7 mouse cellular contexts compared by ENCODE assay signal in genomic region chr10:125388876-125389786, GRCm38 (mm10). TPM values are rescaled to one million over a fixed set of nuclear protein-coding genes. Genes with fewer than 3 reads are reported as not detected.
DNase-seq lines count a peak whose midpoint lies in the region; ATAC-seq and TF ChIP-seq lines count a peak whose summit lies in the region.

Slc16a7 (minus strand) TSS chr10:125389465.

- WGBS in embryonic facial prominence, embryonic 12.5 days: 1% methylated on average over 61 of the region's 67 CpGs
- whole genome bisulfite sequencing in heart, embryonic 13.5 days: under 1% methylated on average over 65 of the region's 67 CpGs
- WGBS in kidney, postnatal 0 days: under 1% methylated on average over 67 of the region's 67 CpGs
- WGBS in liver, adult 2 months: 2% methylated on average over 60 of the region's 67 CpGs

- no peaks in the 10 kb centered on the region for H3K9me3 ChIP-seq in embryonic facial prominence, embryonic 12.5 days
- H3K9me3 ChIP-seq in heart, embryonic 13.5 days: no peaks in the 10 kb centered on the region
- H3K9me3 ChIP-seq in kidney, postnatal 0 days (replicated peaks; ENCODE audit: low read length): no peaks in the 10 kb centered on the region

- H3K9ac ChIP-seq in embryonic facial prominence, embryonic 12.5 days: peak within 1 kb of the TSS; percentile 59
- H3K9ac ChIP-seq in heart, embryonic 13.5 days: peak within 1 kb of the TSS; percentile 87
- peak within 1 kb of the TSS; percentile 63 for H3K9ac ChIP-seq in kidney, postnatal 0 days (ENCODE audit: low read depth, low read length)
- H3K9ac ChIP-seq in liver, adult 2 months (ENCODE audit: low read depth, low read length): peak within 1 kb of the TSS; percentile 80

- peak; percentile 86 for ATAC-seq in embryonic facial prominence, embryonic 12.5 days (ENCODE audit: insufficient number of reproducible peaks, insufficient read depth, low FRiP score, low TSS enrichment)
- ATAC-seq in heart, embryonic 13.5 days (ENCODE audit: extremely low read depth, insufficient number of reproducible peaks, low FRiP score, low TSS enrichment): peak; percentile 69; the same call in 1 of the 2 replicates
- ATAC-seq in kidney, postnatal 0 days (replicated peaks; ENCODE audit: low FRiP score, low read depth): peak; percentile 89
- peak; percentile 45 for ATAC-seq in monocyte, adult 5-6 weeks (replicated peaks; ENCODE audit: insufficient number of reproducible peaks, low FRiP score, low TSS enrichment, poor library complexity, severe bottlenecking)

- no peak for TF ChIP-seq POLR2A in liver, adult 2 months (IDR thresholded peaks at IDR 0.05; ENCODE audit: extremely low read depth, insufficient read depth, low read length)

- H3K79me2 ChIP-seq in liver, adult 2 months (ENCODE audit: control insufficient read depth, insufficient read depth, low read length): no peaks in the 10 kb centered on the region

- H3K27me3 ChIP-seq in embryonic facial prominence, embryonic 12.5 days: no peaks in the 10 kb centered on the region
- H3K27me3 ChIP-seq in heart, embryonic 13.5 days (replicated peaks): no peaks in the 10 kb centered on the region; the same call in 1 of the 2 replicates
- H3K27me3 ChIP-seq in kidney, postnatal 0 days (ENCODE audit: insufficient read depth, low read length): no peaks in the 10 kb centered on the region
- H3K27me3 ChIP-seq in liver, adult 2 months (ENCODE audit: control insufficient read depth, insufficient read depth, low read length): no peaks in the 10 kb centered on the region

- peak; percentile 56 for TF ChIP-seq CTCF in kidney, postnatal 0 days (IDR thresholded peaks at IDR 0.05; ENCODE audit: low read depth)
- peak; percentile 54 for TF ChIP-seq CTCF in liver, adult 2 months (IDR thresholded peaks at IDR 0.05; ENCODE audit: low read depth, low read length)

- peak within 1 kb of the TSS; percentile 89 for H3K4me2 ChIP-seq in embryonic facial prominence, embryonic 12.5 days (replicated peaks)
- H3K4me2 ChIP-seq in heart, embryonic 13.5 days: peak within 1 kb of the TSS; percentile 89
- H3K4me2 ChIP-seq in kidney, postnatal 0 days (ENCODE audit: low read length): peak within 1 kb of the TSS; percentile 89

- H3K4me3 ChIP-seq in embryonic facial prominence, embryonic 12.5 days: peak within 1 kb of the TSS; percentile 70
- H3K4me3 ChIP-seq in heart, embryonic 13.5 days: peak within 1 kb of the TSS; percentile 82
- peak within 1 kb of the TSS; percentile 66 for H3K4me3 ChIP-seq in kidney, postnatal 0 days (replicated peaks; ENCODE audit: low read depth, low read length)
- peak within 1 kb of the TSS; percentile 75 for H3K4me3 ChIP-seq in liver, adult 2 months (ENCODE audit: insufficient read depth, low read depth, low read length)

- H3K27ac ChIP-seq in embryonic facial prominence, embryonic 12.5 days: no peak within 1 kb of the TSS; the same call in 1 of the 2 replicates
- 0 out of 2 replicates have a peak within 1 kb of the TSS, but pooled peaks have one; percentile 20 for H3K27ac ChIP-seq in heart, embryonic 13.5 days (replicated peaks)
- peak within 1 kb of the TSS; percentile 78 for H3K27ac ChIP-seq in kidney, postnatal 0 days
- peak within 1 kb of the TSS; percentile 16; the same call in 1 of the 2 replicates for H3K27ac ChIP-seq in liver, adult 2 months (replicated peaks; ENCODE audit: insufficient read depth, low read depth, low read length)

- peaks cover 4% of the 10 kb centered on the region; the same call in 1 of the 2 replicates for H3K4me1 ChIP-seq in embryonic facial prominence, embryonic 12.5 days
- H3K4me1 ChIP-seq in heart, embryonic 13.5 days: peaks cover 12% of the 10 kb centered on the region
- no peaks in the 10 kb centered on the region for H3K4me1 ChIP-seq in kidney, postnatal 0 days (replicated peaks; ENCODE audit: insufficient read depth, low read length)
- H3K4me1 ChIP-seq in liver, adult 2 months (ENCODE audit: control insufficient read depth, insufficient read depth, low read length): peaks cover 2% of the 10 kb centered on the region; the same call in 1 of the 2 replicates

- no peaks in the 10 kb centered on the region for H3K36me3 ChIP-seq in embryonic facial prominence, embryonic 12.5 days
- H3K36me3 ChIP-seq in heart, embryonic 13.5 days: no peaks in the 10 kb centered on the region
- no peaks in the 10 kb centered on the region for H3K36me3 ChIP-seq in kidney, postnatal 0 days (ENCODE audit: insufficient read depth, low read length)
- no peaks in the 10 kb centered on the region for H3K36me3 ChIP-seq in liver, adult 2 months (ENCODE audit: control insufficient read depth, insufficient read depth, low read length)

- DNase-seq in adrenal gland, postnatal 36 days: peak; percentile 73 to 83
- DNase-seq in kidney, postnatal 0 days (ENCODE audit: low spot score): peak; percentile 75
- DNase-seq in liver, adult 2 months (ENCODE audit: extremely low read depth, low read depth, low spot score): peak; percentile 76
- peak; percentile 70 to 76 for DNase-seq in spleen, postnatal 36 days (ENCODE audit: low spot score in 2 of 2)

RNA-seq across cellular contexts. Expression of gene Slc16a7, which starts in this region (rescaled TPM):
- total RNA-seq in adrenal gland, postnatal 36 days (2021): 10 to 100 TPM; 14.1 to 15.7 TPM
- 5.6 and 6.3 TPM in 2 replicates for polyA plus RNA-seq in embryonic facial prominence, embryonic 12.5 days (2016; fragmentation: Nextera tagmentation; extraction: Ambion mirVana)
- 4.3 and 4.4 TPM in 2 replicates for polyA plus RNA-seq in heart, embryonic 13.5 days (2015; fragmentation: Nextera tagmentation; extraction: Ambion mirVana)
- polyA plus RNA-seq in kidney, postnatal 0 days (2015; fragmentation: Nextera tagmentation; extraction: Ambion mirVana): 26.2 and 27.8 TPM in 2 replicates
- total RNA-seq in liver, adult 2 months (2014; rRNA removed): 67.0 and 79.7 TPM in 2 replicates
- polyA plus RNA-seq in liver, adult 2 months (2012; rRNA removed): 26.8 and 30.5 TPM in 2 replicates
- 13.7 to 31.0 TPM (median 27.2 TPM) in 3 replicates for total RNA-seq in monocyte, adult 5-6 weeks (2017)
